19 mouse cellular contexts compared by ENCODE assay signal in genomic region chr12:112299089-112299488, GRCm38 (mm10).
DNase-seq lines count a peak whose midpoint lies in the region; ATAC-seq lines count a peak whose summit lies in the region.
"Had no signal": no experiment of that assay in that cellular context is flagged by ENCODE, and none has a peak within 500 bp of the region (broad histone marks: within the 10 kb centered on the region; RNA-seq: fewer than 3 reads in every experiment).

No protein-coding gene starts in this region.

- no peak for ATAC-seq in forebrain, embryonic 11.5 days (replicated peaks; ENCODE audit: low FRiP score)
- ATAC-seq in forebrain, embryonic 14.5 days: peak; percentile 34; the same call in 1 of the 2 replicates
- no peak for ATAC-seq in hindbrain, embryonic 15.5 days (ENCODE audit: low FRiP score, low read depth)
- ATAC-seq in midbrain, embryonic 15.5 days (replicated peaks): 0 out of 2 replicates have a peak, but pooled peaks have one; percentile 37
- no peak for ATAC-seq in kidney, embryonic 16.5 days (ENCODE audit: low FRiP score, low TSS enrichment)
- ATAC-seq: intestine, embryonic 16.5 days; liver, postnatal 0 days had no signal

- 79% methylated on average over 5 of the region's 5 CpGs for WGBS in forebrain, embryonic 10.5 days
- WGBS in forebrain, embryonic 11.5 days: 64% methylated on average over 5 of the region's 5 CpGs
- 64% methylated on average over 5 of the region's 5 CpGs for WGBS in forebrain, embryonic 14.5 days
- 41% methylated on average over 5 of the region's 5 CpGs for WGBS in hindbrain, embryonic 15.5 days
- 36% methylated on average over 5 of the region's 5 CpGs for WGBS in midbrain, embryonic 15.5 days
- 68% methylated on average over 5 of the region's 5 CpGs for WGBS in kidney, embryonic 16.5 days

- no peaks in the 10 kb centered on the region for H3K36me3 ChIP-seq in forebrain, embryonic 10.5 days (replicated peaks)
- no peaks in the 10 kb centered on the region for H3K36me3 ChIP-seq in forebrain, embryonic 11.5 days (ENCODE audit: control insufficient read depth, insufficient read depth, low read length)
- no peaks in the 10 kb centered on the region for H3K36me3 ChIP-seq in forebrain, embryonic 14.5 days (ENCODE audit: control insufficient read depth, insufficient read depth, low read length)
- H3K36me3 ChIP-seq in hindbrain, embryonic 15.5 days: no peaks in the 10 kb centered on the region
- H3K36me3 ChIP-seq in midbrain, embryonic 15.5 days (replicated peaks): no peaks in the 10 kb centered on the region
- H3K36me3 ChIP-seq in kidney, embryonic 16.5 days (ENCODE audit: insufficient read depth, low read length): no peaks in the 10 kb centered on the region
- H3K36me3 ChIP-seq: heart, embryonic 12.5 days; stomach, embryonic 15.5 days had no signal

- no peak overlapping the region for H3K9ac ChIP-seq in forebrain, embryonic 11.5 days (ENCODE audit: low read length)
- H3K9ac ChIP-seq in forebrain, embryonic 14.5 days (ENCODE audit: low read length): no peak overlapping the region
- H3K9ac ChIP-seq in hindbrain, embryonic 15.5 days: no peak overlapping the region
- no peak overlapping the region for H3K9ac ChIP-seq in midbrain, embryonic 15.5 days
- no peak overlapping the region for H3K9ac ChIP-seq in kidney, embryonic 16.5 days (replicated peaks; ENCODE audit: low read length)
- H3K9ac ChIP-seq: heart, embryonic 12.5 days; liver, postnatal 0 days; stomach, embryonic 15.5 days had no signal

- peaks cover 51% of the 10 kb centered on the region for H3K4me1 ChIP-seq in forebrain, embryonic 10.5 days
- 0 out of 2 replicates have a peak, but pooled peaks cover 9% of the 10 kb centered on the region for H3K4me1 ChIP-seq in forebrain, embryonic 11.5 days (replicated peaks; ENCODE audit: control insufficient read depth, insufficient read depth, low read length)
- H3K4me1 ChIP-seq in forebrain, embryonic 14.5 days (ENCODE audit: control insufficient read depth, insufficient read depth, low read length): peaks cover 13% of the 10 kb centered on the region
- H3K4me1 ChIP-seq in hindbrain, embryonic 15.5 days (replicated peaks): peaks cover 30% of the 10 kb centered on the region
- peaks cover 30% of the 10 kb centered on the region for H3K4me1 ChIP-seq in midbrain, embryonic 15.5 days
- peaks cover 21% of the 10 kb centered on the region for H3K4me1 ChIP-seq in kidney, embryonic 16.5 days (ENCODE audit: insufficient read depth, low read length)
- H3K4me1 ChIP-seq: stomach, embryonic 15.5 days had no signal

- peaks cover 63% of the 10 kb centered on the region for H3K27me3 ChIP-seq in forebrain, embryonic 10.5 days (ENCODE audit: poor library complexity, severe bottlenecking)
- H3K27me3 ChIP-seq in forebrain, embryonic 11.5 days (ENCODE audit: control insufficient read depth, insufficient read depth, low read length): peaks cover 3% of the 10 kb centered on the region; the same call in 1 of the 2 replicates
- no peaks in the 10 kb centered on the region for H3K27me3 ChIP-seq in forebrain, embryonic 14.5 days (replicated peaks; ENCODE audit: control insufficient read depth, insufficient read depth, low read length)
- peaks cover 12% of the 10 kb centered on the region; the same call in 1 of the 2 replicates for H3K27me3 ChIP-seq in hindbrain, embryonic 15.5 days
- no peaks in the 10 kb centered on the region for H3K27me3 ChIP-seq in midbrain, embryonic 15.5 days (replicated peaks)
- peaks cover 37% of the 10 kb centered on the region for H3K27me3 ChIP-seq in kidney, embryonic 16.5 days (ENCODE audit: insufficient read depth, low read length)
- H3K27me3 ChIP-seq: stomach, embryonic 15.5 days had no signal

- H3K4me2 ChIP-seq in forebrain, embryonic 11.5 days (ENCODE audit: low read depth, low read length, severe bottlenecking): no peak overlapping the region
- H3K4me2 ChIP-seq in forebrain, embryonic 14.5 days (ENCODE audit: low read length): no peak overlapping the region
- no peak overlapping the region for H3K4me2 ChIP-seq in hindbrain, embryonic 15.5 days
- H3K4me2 ChIP-seq in midbrain, embryonic 15.5 days: no peak overlapping the region
- H3K4me2 ChIP-seq in kidney, embryonic 16.5 days (replicated peaks; ENCODE audit: low read depth, low read length): no peak overlapping the region
- H3K4me2 ChIP-seq: heart, embryonic 12.5 days; stomach, embryonic 15.5 days had no signal

- DNase-seq in forebrain, embryonic 10.5 days (ENCODE audit: extremely low spot score, low spot score): no peak
- DNase-seq in forebrain, embryonic 11.5 days (ENCODE audit: low spot score): no peak
- peak; percentile 27 for DNase-seq in forebrain, embryonic 14.5 days (ENCODE audit: low spot score)
- DNase-seq in ovary, postnatal 36 days (ENCODE audit: low spot score): no peak
- DNase-seq in heart, postnatal 4 days: no peak
- DNase-seq: adrenal gland, postnatal 36 days; B cell, adult 2 months; liver; liver, postnatal 0 days; right cerebral cortex, postnatal 14 days; thymus, adult 2 months had no signal

- no peaks in the 10 kb centered on the region for H3K9me3 ChIP-seq in forebrain, embryonic 10.5 days
- no peaks in the 10 kb centered on the region for H3K9me3 ChIP-seq in forebrain, embryonic 11.5 days (ENCODE audit: control insufficient read depth, low read length)
- no peaks in the 10 kb centered on the region for H3K9me3 ChIP-seq in forebrain, embryonic 14.5 days (replicated peaks; ENCODE audit: control insufficient read depth, low read length)
- H3K9me3 ChIP-seq in hindbrain, embryonic 15.5 days: no peaks in the 10 kb centered on the region
- no peaks in the 10 kb centered on the region for H3K9me3 ChIP-seq in midbrain, embryonic 15.5 days
- H3K9me3 ChIP-seq in kidney, embryonic 16.5 days (ENCODE audit: low read length): no peaks in the 10 kb centered on the region
- H3K9me3 ChIP-seq: heart, embryonic 12.5 days; stomach, embryonic 15.5 days had no signal

- peak overlapping the region; percentile 62 for H3K27ac ChIP-seq in forebrain, embryonic 10.5 days
- H3K27ac ChIP-seq in forebrain, embryonic 11.5 days (ENCODE audit: low read depth, low read length): no peak overlapping the region
- H3K27ac ChIP-seq in forebrain, embryonic 14.5 days (ENCODE audit: low read depth, low read length): no peak overlapping the region
- H3K27ac ChIP-seq in hindbrain, embryonic 15.5 days (replicated peaks): 0 out of 2 replicates have a peak overlapping the region, but pooled peaks have one; percentile 35
- 0 out of 2 replicates have a peak overlapping the region, but pooled peaks have one; percentile 13 for H3K27ac ChIP-seq in midbrain, embryonic 15.5 days
- no peak overlapping the region for H3K27ac ChIP-seq in kidney, embryonic 16.5 days (ENCODE audit: low read length)
- H3K27ac ChIP-seq: kidney, postnatal 0 days; stomach, embryonic 15.5 days had no signal

- H3K4me3 ChIP-seq in forebrain, embryonic 10.5 days: no peak overlapping the region
- no peak overlapping the region for H3K4me3 ChIP-seq in forebrain, embryonic 11.5 days (ENCODE audit: low read depth, low read length)
- H3K4me3 ChIP-seq in forebrain, embryonic 14.5 days (ENCODE audit: low read depth, low read length): no peak overlapping the region
- H3K4me3 ChIP-seq in hindbrain, embryonic 15.5 days: no peak overlapping the region
- H3K4me3 ChIP-seq in midbrain, embryonic 15.5 days: no peak overlapping the region
- H3K4me3 ChIP-seq in kidney, embryonic 16.5 days (ENCODE audit: low read length): no peak overlapping the region
- H3K4me3 ChIP-seq: erythroblast, embryonic 14.5 days; heart, embryonic 12.5 days; stomach, embryonic 15.5 days had no signal

Comparison
In these comparisons a context has a peak if more than half of its experiments do, and no peak if none do; other contexts are left out.
1. H3K27ac ChIP-seq: peak in forebrain, embryonic 10.5 days (single experiment), hindbrain, embryonic 15.5 days (single experiment) and midbrain, embryonic 15.5 days (single experiment); none in forebrain, embryonic 11.5 days (single experiment), forebrain, embryonic 14.5 days (single experiment) and kidney, embryonic 16.5 days (single experiment).
2. ATAC-seq: peak in forebrain, embryonic 14.5 days (single experiment) and midbrain, embryonic 15.5 days (single experiment); none in forebrain, embryonic 11.5 days (single experiment), hindbrain, embryonic 15.5 days (single experiment) and kidney, embryonic 16.5 days (single experiment).